Mouse (Mus musculus) bone marrow, adult 2 months (tissue): ENCODE data around the gene Slirp.

Experiments used
- CTCF ChIP-seq: fragments of 200-500 bp; IDR thresholded peaks from 2 replicates; pipeline ENCODE4 v1.5.1; 2011; ENCODE audit warnings: low read length, control low read depth; ENCODE audit not compliant: control insufficient read depth, insufficient read depth
- POLR2A ChIP-seq: fragments of 200-500 bp; IDR thresholded peaks from 2 replicates; pipeline ENCODE4 v1.6.1; 2011; ENCODE audit warnings: low read depth, mild to moderate bottlenecking, control low read depth, low read length, borderline replicate concordance; ENCODE audit not compliant: control insufficient read depth

DNA sequence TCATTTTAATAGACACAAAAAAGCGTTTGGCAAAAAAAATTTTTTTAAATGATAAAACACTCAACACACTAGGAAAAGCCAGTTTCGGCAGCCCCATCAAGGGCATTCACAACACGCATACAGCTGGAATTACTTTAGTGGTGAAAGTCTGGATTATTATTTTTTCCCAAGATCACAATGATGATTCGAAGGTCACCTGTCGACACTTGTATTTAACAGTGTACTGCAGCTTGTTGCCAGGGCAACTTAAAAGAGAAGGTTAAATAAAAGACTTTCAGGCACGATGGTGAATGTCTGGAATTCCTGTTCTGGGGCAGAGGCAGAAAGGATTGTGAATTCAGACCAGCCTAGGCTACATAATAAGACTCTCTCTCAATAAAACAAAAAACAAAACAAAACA is 41.8 kb upstream of the Slirp start:
- TF ChIP-seq POLR2A (no peak), CTCF (no peak)
